Mouse (Mus musculus): ENCODE measurements around the gene Axl.

DNA sequence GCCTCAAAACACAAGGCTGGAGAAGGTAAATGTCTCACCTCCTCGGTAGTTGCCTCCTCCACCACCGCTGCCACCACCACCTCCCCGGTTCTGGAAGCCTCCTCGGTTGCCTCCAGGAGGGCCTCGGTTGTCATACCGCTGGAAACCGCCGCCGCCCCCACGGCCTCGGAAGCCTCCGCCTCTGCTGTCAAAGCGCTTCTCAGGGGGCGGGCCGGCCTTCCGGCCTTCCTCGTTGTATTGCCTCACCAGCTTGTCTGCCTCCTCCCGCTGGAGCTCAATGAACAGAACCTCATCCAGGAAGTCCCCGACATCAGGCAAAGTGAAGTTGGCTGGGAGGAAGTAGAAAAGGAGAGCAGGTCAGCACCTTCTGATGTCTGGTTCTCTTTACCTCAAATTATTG is 62.6 kb downstream of the Axl start:
- TF ChIP-seq GATA1 (IDR thresholded peaks at IDR 0.05; ENCODE audit: borderline replicate concordance, low read length) (no peak), FLI1 (IDR thresholded peaks at IDR 0.05; ENCODE audit: low read length) (no peak)
